Mouse (Mus musculus) MEL (cell line): ENCODE data around the gene Dqx1. TPM values are rescaled to one million over a fixed set of nuclear protein-coding genes. Genes with fewer than 3 reads are reported as not detected.

Experiments used
- DNase-seq: peaks from one replicate; pipeline ENCODE4 v3.0.0; 2011; ENCODE audit warnings: low read depth, low spot score
- H3K27ac ChIP-seq: 2 replicates; pipeline ENCODE4 v1.5.1; 2012; ENCODE audit warnings: low read depth, mild to moderate bottlenecking, control low read depth, low read length, moderate library complexity; ENCODE audit not compliant: control insufficient read depth
- H3K27me3 ChIP-seq, 2 experiments: fragments of 150-350 bp in 1 of 2; sonication (generic) in 1 of 2; 2 replicates each; pipeline ENCODE4 v1.6.1; 2012; ENCODE audit warnings: low read length in 2 of 2, mild to moderate bottlenecking in 2 of 2, improper control_type of control experiment in 1 of 2, moderate library complexity in 1 of 2; ENCODE audit not compliant: insufficient read depth in 2 of 2, control insufficient read depth in 1 of 2
- H3K36me3 ChIP-seq, 2 experiments: 2 replicates each; pipeline ENCODE4 v1.6.1; 2012 to 2014; ENCODE audit warnings: low read length in 2 of 2, improper control_type of control experiment in 1 of 2, inconsistent platforms in 1 of 2, mild to moderate bottlenecking in 1 of 2; ENCODE audit not compliant: insufficient read depth in 2 of 2, control insufficient read depth in 1 of 2
- H3K4me1 ChIP-seq, 2 experiments: fragments of 150-350 bp in 1 of 2; sonication (generic) in 1 of 2; 2 replicates each; pipeline ENCODE4 v1.6.1; 2012; ENCODE audit warnings: low read length in 2 of 2, improper control_type of control experiment in 1 of 2, mild to moderate bottlenecking in 1 of 2; ENCODE audit not compliant: insufficient read depth in 2 of 2, control insufficient read depth in 1 of 2
- H3K4me3 ChIP-seq, 2 experiments: fragments of 150-350 bp in 1 of 2; sonication (generic) in 1 of 2; 2 replicates each; pipeline ENCODE4 v1.5.1; 2012; ENCODE audit warnings: low read depth in 2 of 2, low read length in 2 of 2, mild to moderate bottlenecking in 2 of 2, moderate library complexity in 2 of 2, control low read depth in 1 of 2, improper control_type of control experiment in 1 of 2; ENCODE audit not compliant: control insufficient read depth in 1 of 2, insufficient read depth in 1 of 2
- H3K79me2 ChIP-seq: 2 replicates; pipeline ENCODE4 v1.6.1; 2012; ENCODE audit warnings: mild to moderate bottlenecking, low read length, moderate library complexity; ENCODE audit not compliant: control insufficient read depth, poor library complexity, insufficient read depth
- H3K9ac ChIP-seq: 2 replicates; pipeline ENCODE4 v1.6.1; 2012; ENCODE audit warnings: low read depth, mild to moderate bottlenecking, control low read depth, low read length, moderate library complexity; ENCODE audit not compliant: control insufficient read depth, poor library complexity, severe bottlenecking
- H3K9me3 ChIP-seq: fragments of 150-350 bp; sonication (generic); replicated peaks from 2 replicates; pipeline ENCODE4 v1.6.1; 2012; ENCODE audit warnings: mild to moderate bottlenecking, low read length, improper control_type of control experiment, moderate library complexity; ENCODE audit not compliant: insufficient read depth
- BHLHE40 ChIP-seq: IDR thresholded peaks from 2 replicates; pipeline ENCODE4 v1.6.1; 2012; ENCODE audit warnings: low read depth, mild to moderate bottlenecking, inconsistent platforms, low read length, improper control_type of control experiment, borderline replicate concordance
- CHD1 ChIP-seq: IDR thresholded peaks from 2 replicates; pipeline ENCODE4 v1.6.1; 2012; ENCODE audit warnings: low read depth, mild to moderate bottlenecking, inconsistent platforms, low read length, improper control_type of control experiment
- E2F4 ChIP-seq: IDR thresholded peaks from 2 replicates; pipeline ENCODE4 v1.6.1; 2011; ENCODE audit warnings: low read depth, low read length, improper control_type of control experiment, borderline replicate concordance
- ELF1 ChIP-seq: IDR thresholded peaks from 2 replicates; pipeline ENCODE4 v1.6.1; 2014; ENCODE audit warnings: low read depth, mild to moderate bottlenecking, inconsistent platforms, low read length, improper control_type of control experiment, moderate library complexity
- EP300 ChIP-seq, 2 experiments: IDR thresholded peaks; 2 replicates each; pipeline ENCODE4 v1.6.1; 2011; ENCODE audit warnings: improper control_type of control experiment in 2 of 2, low read length in 2 of 2, low read depth in 1 of 2, mild to moderate bottlenecking in 1 of 2
- HCFC1 ChIP-seq: IDR thresholded peaks from 2 replicates; pipeline ENCODE4 v1.6.1; 2012; ENCODE audit warnings: low read depth, mild to moderate bottlenecking, inconsistent platforms, low read length, improper control_type of control experiment, moderate library complexity
- MXI1 ChIP-seq: IDR thresholded peaks from 2 replicates; pipeline ENCODE4 v1.6.1; 2011; ENCODE audit warnings: mild to moderate bottlenecking, low read depth, low read length, improper control_type of control experiment
- MYB ChIP-seq: IDR thresholded peaks from 2 replicates; pipeline ENCODE4 v1.6.1; 2011; ENCODE audit warnings: mild to moderate bottlenecking, low read depth, low read length, improper control_type of control experiment
- MYC ChIP-seq: IDR thresholded peaks from 2 replicates; pipeline ENCODE4 v1.6.1; 2011; ENCODE audit warnings: low read depth, mild to moderate bottlenecking, low read length, improper control_type of control experiment, moderate library complexity
- NELFE ChIP-seq: IDR thresholded peaks from 2 replicates; pipeline ENCODE4 v1.6.1; 2011; ENCODE audit warnings: low read depth, low read length, improper control_type of control experiment
- POLR2AphosphoS5 ChIP-seq: IDR thresholded peaks from 2 replicates; pipeline ENCODE4 v1.6.1; 2012; ENCODE audit warnings: low read depth, borderline replicate concordance, mild to moderate bottlenecking, inconsistent platforms, low read length, moderate library complexity, mixed read lengths
- RCOR1 ChIP-seq: IDR thresholded peaks from 2 replicates; pipeline ENCODE4 v1.6.1; 2012; ENCODE audit warnings: low read depth, mild to moderate bottlenecking, inconsistent platforms, low read length, improper control_type of control experiment
- SIN3A ChIP-seq: IDR thresholded peaks from 2 replicates; pipeline ENCODE4 v1.6.1; 2012; ENCODE audit warnings: low read length, improper control_type of control experiment, inconsistent platforms
- SMC3 ChIP-seq: IDR thresholded peaks from 2 replicates; pipeline ENCODE4 v1.6.1; 2011; ENCODE audit warnings: low read depth, low read length, improper control_type of control experiment
- TAL1 ChIP-seq: IDR thresholded peaks from 2 replicates; pipeline ENCODE4 v1.6.1; 2012; ENCODE audit warnings: mild to moderate bottlenecking, inconsistent platforms, low read length, moderate library complexity, mixed read lengths
- TCF12 ChIP-seq: IDR thresholded peaks from 2 replicates; pipeline ENCODE4 v1.6.1; 2014; ENCODE audit warnings: low read depth, mild to moderate bottlenecking, inconsistent platforms, low read length, improper control_type of control experiment, moderate library complexity
- UBTF ChIP-seq: IDR thresholded peaks from 2 replicates; pipeline ENCODE4 v1.6.1; 2012; ENCODE audit warnings: low read depth, mild to moderate bottlenecking, inconsistent platforms, low read length, improper control_type of control experiment, moderate library complexity, borderline replicate concordance; ENCODE audit not compliant: insufficient read depth
- USF1 ChIP-seq: IDR thresholded peaks from 2 replicates; pipeline ENCODE4 v1.6.1; 2014; ENCODE audit warnings: low read depth, mild to moderate bottlenecking, inconsistent platforms, low read length, improper control_type of control experiment, moderate library complexity
- USF2 ChIP-seq, 2 experiments: IDR thresholded peaks; 2 replicates each; pipeline ENCODE4 v1.6.1; 2011 to 2012; ENCODE audit warnings: improper control_type of control experiment in 2 of 2, low read length in 2 of 2, borderline replicate concordance in 1 of 2, inconsistent platforms in 1 of 2, low read depth in 1 of 2, mild to moderate bottlenecking in 1 of 2; ENCODE audit not compliant: insufficient read depth in 1 of 2
- ZC3H11A ChIP-seq: IDR thresholded peaks from 2 replicates; pipeline ENCODE4 v1.6.1; 2012; ENCODE audit warnings: low read depth, mild to moderate bottlenecking, inconsistent platforms, low read length, improper control_type of control experiment
- ZKSCAN1 ChIP-seq: IDR thresholded peaks from 2 replicates; pipeline ENCODE4 v1.6.1; 2012; ENCODE audit warnings: low read depth, mild to moderate bottlenecking, inconsistent platforms, low read length, improper control_type of control experiment, moderate library complexity
- polyA plus RNA-seq, 2 experiments: library from polyadenylated mRNA; stranded (reverse) in 1 of 2; unstranded in 1 of 2; fragments of >175 nt in 1 of 2; fragments of >200 nt in 1 of 2; gene quantifications; 2 replicates each; pipeline versions ENCODE4 v1.2.1 to v1.2.4; 2012; ENCODE audit warnings: low replicate concordance in 2 of 2, low read depth in 1 of 2; ENCODE audit not compliant: insufficient read length in 2 of 2, insufficient read depth in 1 of 2, missing spikeins in 1 of 2
- total RNA-seq: library from RNA; depleted of rRNA; stranded (reverse); fragments of 300-350 nt; gene quantifications from 2 replicates; pipeline ENCODE4 v1.2.3, GENCODE M21; 2012

Gene Dqx1
- total and polyA plus RNA-seq, 3 experiments: 1.3 to 3.4 TPM; not detected in 1

- Histone ChIP-seq H3K4me3 (no peak overlapping the region), H3K9ac (no peak overlapping the region), H3K4me1 (peaks cover 0 to 3% of the 10 kb centered on the region in 2 experiments; a peak in 2 of 4 replicates), H3K27me3 (no peaks in the 10 kb centered on the region), H3K79me2 (no peaks in the 10 kb centered on the region), H3K9me3 (no peaks in the 10 kb centered on the region), H3K27ac (no peak overlapping the region), H3K36me3 (no peaks in the 10 kb centered on the region)
- DNase-seq: no peak
- no peak for TF ChIP-seq E2F4
- no peak for TF ChIP-seq ELF1
- no peak for TF ChIP-seq ZC3H11A
- TF ChIP-seq POLR2AphosphoS5: no peak
- TF ChIP-seq TAL1: no peak
- no peak for TF ChIP-seq CHD1
Observed at GRCm38 (mm10) chr6:83084477-83084876, 26.8 kb downstream of the Dqx1 start.

GRCm38 (mm10) chr6:83086121-83087035, 28.7 kb downstream of the Dqx1 start, which contains the start of gene Lbx2:
TSS of gene Lbx2 (plus strand) at chr6:83086367.
- Histone ChIP-seq H3K4me1 (no peaks in the 10 kb centered on the region), H3K9ac (no peak within 1 kb of the TSS), H3K9me3 (no peaks in the 10 kb centered on the region), H3K4me3 (no peak within 1 kb of the TSS), H3K27me3 (peaks cover 2 to 4% of the 10 kb centered on the region in 2 experiments; a peak in 2 of 4 replicates), H3K79me2 (no peaks in the 10 kb centered on the region), H3K27ac (no peak within 1 kb of the TSS)
- no peak for DNase-seq
- TF ChIP-seq BHLHE40 (no peak), SIN3A (no peak)
- TF ChIP-seq, all 39 proteins: peak for 0
- no peaks in the 10 kb centered on the region for H3K36me3 ChIP-seq

GRCm38 (mm10) chr6:83087205-83087925, 29.7 kb downstream of the Dqx1 start:
- peaks cover 2 to 4% of the 10 kb centered on the region in 2 experiments; a peak in 2 of 4 replicates for H3K27me3 ChIP-seq
- H3K9ac ChIP-seq: no peak overlapping the region
- TF ChIP-seq ZKSCAN1: no peak
- no peak for TF ChIP-seq RCOR1
- no peak for TF ChIP-seq E2F4
- TF ChIP-seq EP300 (IDR thresholded peaks at IDR 0.05; ENCODE audit: low read depth in 1 of 2, low read length in 2 of 2): no peak
- no peak for TF ChIP-seq TCF12
- no peak for TF ChIP-seq MXI1
- no peak for TF ChIP-seq NELFE
- no peak for TF ChIP-seq USF2 (IDR thresholded peaks at IDR 0.05; ENCODE audit: borderline replicate concordance in 1 of 2, insufficient read depth in 1 of 2, low read depth in 1 of 2, low read length in 2 of 2)
- TF ChIP-seq ZC3H11A: no peak
- TF ChIP-seq USF1: no peak
- no peak for TF ChIP-seq SMC3
- no peak for TF ChIP-seq HCFC1
- TF ChIP-seq MYB: no peak
- TF ChIP-seq UBTF: no peak
- TF ChIP-seq MYC: no peak
- H3K4me3 ChIP-seq: no peak overlapping the region
- no peaks in the 10 kb centered on the region for H3K36me3 ChIP-seq
- H3K4me1 ChIP-seq: no peaks in the 10 kb centered on the region
- no peak for DNase-seq
- no peak overlapping the region for H3K27ac ChIP-seq
- H3K79me2 ChIP-seq: no peaks in the 10 kb centered on the region
- H3K9me3 ChIP-seq: no peaks in the 10 kb centered on the region
